Mouse (Mus musculus): ENCODE data around the gene C1qtnf7. TPM values are rescaled to one million over a fixed set of nuclear protein-coding genes. Genes with fewer than 3 reads are reported as not detected.

Gene C1qtnf7
- total and polyA plus RNA-seq, 2 experiments, result 0.65 to 0.69 TPM

GRCm38 (mm10) chr5:43539871-43540270 lies 24.5 kb downstream of the C1qtnf7 start:
- H3K9ac ChIP-seq (ENCODE audit: low read depth, low read length), result no peak overlapping the region
- H3K27me3 ChIP-seq (ENCODE audit: control insufficient read depth, insufficient read depth, low read length), result no peaks in the 10 kb centered on the region; the same call in 1 of the 2 replicates
- H3K79me2 ChIP-seq (ENCODE audit: control insufficient read depth, insufficient read depth, low read length), result no peaks in the 10 kb centered on the region
- no peaks in the 10 kb centered on the region for H3K36me3 ChIP-seq (ENCODE audit: control insufficient read depth, insufficient read depth, low read length)
- no peak overlapping the region for H3K4me3 ChIP-seq (ENCODE audit: insufficient read depth, low read depth, low read length)
- DNase-seq (ENCODE audit: extremely low read depth, low read depth, low spot score), result no peak
- no peaks in the 10 kb centered on the region for H3K4me1 ChIP-seq (ENCODE audit: control insufficient read depth, insufficient read depth, low read length)
- TF ChIP-seq CTCF (IDR thresholded peaks at IDR 0.05; ENCODE audit: low read depth, low read length) (no peak), POLR2A (IDR thresholded peaks at IDR 0.05; ENCODE audit: extremely low read depth, insufficient read depth, low read length) (no peak)
- no peak overlapping the region for H3K27ac ChIP-seq (replicated peaks; ENCODE audit: insufficient read depth, low read depth, low read length)

DNA sequence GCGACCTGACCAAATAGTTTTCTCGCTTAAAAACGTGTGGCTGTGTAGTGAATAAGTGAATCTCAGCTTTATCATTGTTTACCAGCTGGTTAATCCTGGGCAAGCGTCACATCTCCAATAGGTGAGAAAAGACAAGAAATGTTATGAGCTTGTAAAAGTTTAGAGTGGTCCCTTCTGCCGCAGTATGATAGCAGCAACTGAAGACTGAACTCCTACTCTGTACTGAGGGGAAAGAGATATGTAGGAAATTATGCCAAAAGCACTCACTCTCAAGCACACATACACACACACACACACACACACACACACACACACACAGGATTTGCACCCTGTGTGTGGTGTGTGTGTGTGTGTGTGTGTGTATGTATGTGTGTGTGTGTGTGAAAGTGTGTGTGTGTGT lies 26.2 kb downstream of the C1qtnf7 start:
- Histone ChIP-seq H3K36me3 (ENCODE audit: control insufficient read depth, insufficient read depth, low read length) (no peaks in the 10 kb centered on the region), H3K4me1 (ENCODE audit: control insufficient read depth, insufficient read depth, low read length) (no peaks in the 10 kb centered on the region), H3K79me2 (ENCODE audit: control insufficient read depth, insufficient read depth, low read length) (no peaks in the 10 kb centered on the region), H3K27me3 (ENCODE audit: control insufficient read depth, insufficient read depth, low read length) (no peaks in the 10 kb centered on the region; the same call in 1 of the 2 replicates), H3K27ac (replicated peaks; ENCODE audit: insufficient read depth, low read depth, low read length) (no peak overlapping the region), H3K9ac (ENCODE audit: low read depth, low read length) (no peak overlapping the region), H3K4me3 (ENCODE audit: insufficient read depth, low read depth, low read length) (no peak overlapping the region)
- no peak for TF ChIP-seq CTCF (IDR thresholded peaks at IDR 0.05; ENCODE audit: low read depth, low read length)
- DNase-seq (ENCODE audit: extremely low read depth, low read depth, low spot score), result no peak
- 83% methylated on average over 5 of the region's 5 CpGs for WGBS

- Histone ChIP-seq H3K4me1 (ENCODE audit: control insufficient read depth, insufficient read depth, low read length) (no peaks in the 10 kb centered on the region), H3K27ac (replicated peaks; ENCODE audit: insufficient read depth, low read depth, low read length) (no peak overlapping the region)
- 67% methylated on average over 7 of the region's 7 CpGs for WGBS
Measured at GRCm38 (mm10) chr5:43542246-43542845, 27.0 kb downstream of the C1qtnf7 start.

DNA sequence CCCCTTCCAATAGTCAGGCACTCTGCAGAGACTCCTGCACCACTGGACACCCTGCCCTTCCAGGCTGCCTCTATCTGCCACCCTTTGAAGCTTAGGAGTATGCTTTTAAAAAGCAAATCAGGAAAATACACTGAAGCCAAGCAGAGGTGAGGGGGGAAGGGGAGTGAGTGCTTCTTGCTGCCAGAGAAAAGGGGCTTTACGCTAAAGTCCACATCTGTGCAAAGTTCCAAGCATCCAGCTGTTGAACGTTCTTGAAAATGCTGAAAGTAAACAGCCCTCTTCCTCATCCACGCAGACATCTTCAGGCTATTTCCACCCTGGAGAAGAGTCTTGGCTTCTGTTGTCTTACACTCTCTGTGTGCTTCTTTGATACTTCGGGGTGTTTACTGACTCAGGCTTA lies 34.6 kb downstream of the C1qtnf7 start:
- no peaks in the 10 kb centered on the region for H3K79me2 ChIP-seq (ENCODE audit: control insufficient read depth, insufficient read depth, low read length)

More at GRCm38 (mm10) chr5:43542246-43542845, 27.0 kb downstream of the C1qtnf7 start:
- no peak for TF ChIP-seq CTCF (IDR thresholded peaks at IDR 0.05; ENCODE audit: low read depth, low read length)
- TF ChIP-seq POLR2A (IDR thresholded peaks at IDR 0.05; ENCODE audit: extremely low read depth, insufficient read depth, low read length), result no peak
- H3K27me3 ChIP-seq (ENCODE audit: control insufficient read depth, insufficient read depth, low read length), result no peaks in the 10 kb centered on the region; the same call in 1 of the 2 replicates
- H3K36me3 ChIP-seq (ENCODE audit: control insufficient read depth, insufficient read depth, low read length), result no peaks in the 10 kb centered on the region
- H3K4me3 ChIP-seq (ENCODE audit: insufficient read depth, low read depth, low read length), result no peak overlapping the region
- H3K9ac ChIP-seq (ENCODE audit: low read depth, low read length), result no peak overlapping the region
- DNase-seq (ENCODE audit: extremely low read depth, low read depth, low spot score), result no peak
- H3K79me2 ChIP-seq (ENCODE audit: control insufficient read depth, insufficient read depth, low read length), result no peaks in the 10 kb centered on the region

DNA sequence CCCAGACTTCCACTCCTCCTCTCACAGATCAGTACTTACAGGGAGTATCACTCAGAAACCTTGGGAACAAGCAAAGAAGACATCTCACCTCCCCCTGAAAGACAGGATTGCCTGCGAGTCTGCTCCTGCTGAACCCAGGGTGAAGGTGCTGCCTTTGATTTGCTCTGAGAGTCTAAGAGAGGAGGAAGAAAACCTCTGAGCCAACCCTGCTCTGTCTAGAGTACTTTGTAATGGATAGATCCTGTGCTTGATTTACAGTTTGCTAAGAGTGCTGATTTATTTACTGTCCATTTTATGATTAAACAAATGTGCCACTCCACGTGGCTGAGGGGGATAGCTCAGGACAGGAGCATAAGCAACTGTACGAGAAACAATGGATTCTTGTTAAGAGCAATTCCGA lies 35.1 kb downstream of the C1qtnf7 start:
- no peaks in the 10 kb centered on the region for H3K79me2 ChIP-seq (ENCODE audit: control insufficient read depth, insufficient read depth, low read length)
- TF ChIP-seq CTCF (IDR thresholded peaks at IDR 0.05; ENCODE audit: low read depth, low read length) (no peak), POLR2A (IDR thresholded peaks at IDR 0.05; ENCODE audit: extremely low read depth, insufficient read depth, low read length) (no peak)
- WGBS, result 53% methylated on average over 4 of the region's 4 CpGs
- no peak for DNase-seq (ENCODE audit: extremely low read depth, low read depth, low spot score)
- H3K9ac ChIP-seq (ENCODE audit: low read depth, low read length), result no peak overlapping the region
- 0 out of 2 replicates have a peak overlapping the region, but pooled peaks have one; percentile 24 for H3K27ac ChIP-seq (replicated peaks; ENCODE audit: insufficient read depth, low read depth, low read length)
- H3K4me3 ChIP-seq (ENCODE audit: insufficient read depth, low read depth, low read length), result no peak overlapping the region
- H3K27me3 ChIP-seq (ENCODE audit: control insufficient read depth, insufficient read depth, low read length), result no peaks in the 10 kb centered on the region
- H3K4me1 ChIP-seq (ENCODE audit: control insufficient read depth, insufficient read depth, low read length), result no peaks in the 10 kb centered on the region
- H3K36me3 ChIP-seq (ENCODE audit: control insufficient read depth, insufficient read depth, low read length), result no peaks in the 10 kb centered on the region

More for the DNA sequence above, 34.6 kb downstream of the C1qtnf7 start:
- H3K36me3 ChIP-seq (ENCODE audit: control insufficient read depth, insufficient read depth, low read length), result no peaks in the 10 kb centered on the region
- no peak overlapping the region for H3K4me3 ChIP-seq (ENCODE audit: insufficient read depth, low read depth, low read length)
- TF ChIP-seq CTCF (IDR thresholded peaks at IDR 0.05; ENCODE audit: low read depth, low read length) (no peak), POLR2A (IDR thresholded peaks at IDR 0.05; ENCODE audit: extremely low read depth, insufficient read depth, low read length) (no peak)
- no peak for DNase-seq (ENCODE audit: extremely low read depth, low read depth, low spot score)
- H3K27ac ChIP-seq (replicated peaks; ENCODE audit: insufficient read depth, low read depth, low read length), result no peak overlapping the region
- H3K27me3 ChIP-seq (ENCODE audit: control insufficient read depth, insufficient read depth, low read length), result no peaks in the 10 kb centered on the region
- H3K9ac ChIP-seq (ENCODE audit: low read depth, low read length), result no peak overlapping the region
- WGBS, result 60% methylated on average over 4 of the region's 4 CpGs
- no peaks in the 10 kb centered on the region for H3K4me1 ChIP-seq (ENCODE audit: control insufficient read depth, insufficient read depth, low read length)

DNA sequence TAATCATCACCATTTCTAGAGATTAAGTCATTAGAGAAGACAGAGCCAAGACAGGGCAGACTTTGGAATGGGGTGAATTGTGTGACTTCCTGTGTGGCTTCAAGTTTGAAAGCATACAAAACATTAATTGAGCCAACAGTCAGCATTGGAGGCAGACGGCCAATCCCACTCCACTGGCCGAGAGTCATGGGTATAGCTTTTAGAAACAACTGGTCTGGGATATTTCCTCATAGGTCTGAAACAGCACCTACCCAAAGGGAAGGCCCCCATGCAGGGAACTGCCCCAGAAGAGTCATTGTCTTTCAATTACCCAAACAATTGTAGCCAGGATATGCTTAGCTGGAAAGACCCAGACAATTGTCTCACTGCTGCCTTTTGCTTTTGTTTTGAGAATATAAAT lies 39.5 kb downstream of the C1qtnf7 start:
- Histone ChIP-seq H3K9ac (ENCODE audit: low read depth, low read length) (no peak overlapping the region), H3K4me3 (ENCODE audit: insufficient read depth, low read depth, low read length) (no peak overlapping the region), H3K79me2 (ENCODE audit: control insufficient read depth, insufficient read depth, low read length) (no peaks in the 10 kb centered on the region), H3K36me3 (ENCODE audit: control insufficient read depth, insufficient read depth, low read length) (no peaks in the 10 kb centered on the region), H3K27ac (replicated peaks; ENCODE audit: insufficient read depth, low read depth, low read length) (no peak overlapping the region), H3K4me1 (ENCODE audit: control insufficient read depth, insufficient read depth, low read length) (no peaks in the 10 kb centered on the region), H3K27me3 (ENCODE audit: control insufficient read depth, insufficient read depth, low read length) (no peaks in the 10 kb centered on the region)
- TF ChIP-seq CTCF (IDR thresholded peaks at IDR 0.05; ENCODE audit: low read depth, low read length), result no peak
- TF ChIP-seq POLR2A (IDR thresholded peaks at IDR 0.05; ENCODE audit: extremely low read depth, insufficient read depth, low read length), result no peak
- DNase-seq (ENCODE audit: extremely low read depth, low read depth, low spot score), result peak; percentile 12
- WGBS, result 59% methylated on average over 2 of the region's 2 CpGs
